Mouse (Mus musculus) right cerebral cortex, postnatal 36 days (tissue): ENCODE measurements around the gene Dcpp2.
A peak's percentile ranks its signal among the peaks of the same experiment; 100 is the strongest.

Experiments used
- DNase-seq, 2 experiments: peaks; one replicate each; pipeline ENCODE4 v3.0.0; 2022; ENCODE audit warnings: low spot score in 2 of 2, mixed read lengths in 1 of 2

The Dcpp2 gene

GRCm38 (mm10) chr17:23925090-23925493, 44.4 kb downstream of the Dcpp2 start:
- peak; percentile 37 to 50 for DNase-seq

- DNase-seq, result no peak
Observed at GRCm38 (mm10) chr17:23931157-23931556, 50.5 kb downstream of the Dcpp2 start.

- no peak for DNase-seq
Observed at GRCm38 (mm10) chr17:23941372-23941771, 60.7 kb downstream of the Dcpp2 start, which contains the start of gene Sbp. Sbp (plus strand) TSS chr17:23941672.

- peak in 1 of 2 experiments; percentile 20 for DNase-seq
Observed at GRCm38 (mm10) chr17:23947486-23947885, 66.8 kb downstream of the Dcpp2 start.

GRCm38 (mm10) chr17:23949068-23949467, 68.4 kb downstream of the Dcpp2 start:
- no peak for DNase-seq
